Mouse (Mus musculus) liver, embryonic 14.5 days (tissue): Measurements from ENCODE around the gene Nme7. TPM values are rescaled to one million over a fixed set of nuclear protein-coding genes. Genes with fewer than 3 reads are reported as not detected.

Experiments used
- ATAC-seq: fragments of 200-750 bp; cut with Nextera tagmentation; 2 replicates; pipeline ENCODE4 v1.8.0; 2017; ENCODE audit warnings: moderate number of reproducible peaks, mild to moderate bottlenecking, moderate library complexity; ENCODE audit not compliant: insufficient read depth
- DNase-seq, 3 experiments: peaks; one replicate each; pipeline ENCODE4 v3.0.0-alpha.2; 2012 to 2013; ENCODE audit warnings: low read depth in 3 of 3, low spot score in 3 of 3
- H3K27ac ChIP-seq: fragments of 300-500 bp; sonication (generic); 2 replicates; pipeline ENCODE4 v1.5.1; 2014; ENCODE audit warnings: moderate library complexity, mild to moderate bottlenecking, control low read depth, inconsistent platforms
- H3K27me3 ChIP-seq: fragments of 300-500 bp; sonication (generic); 2 replicates; pipeline ENCODE4 v1.6.1; 2014; ENCODE audit warnings: mild to moderate bottlenecking, low read length, moderate library complexity; ENCODE audit not compliant: control insufficient read depth, insufficient read depth
- H3K36me3 ChIP-seq: fragments of 300-500 bp; sonication (generic); replicated peaks from 2 replicates; pipeline ENCODE4 v1.6.1; 2014; ENCODE audit warnings: low read depth; ENCODE audit not compliant: control insufficient read depth, insufficient read depth
- H3K4me1 ChIP-seq, 2 experiments: fragments of 200-500 bp in 1 of 2; fragments of 300-500 bp in 1 of 2; sonication (generic) in 1 of 2; replicated peaks; 2 replicates each; pipeline ENCODE4 v1.6.1; 2012 to 2014; ENCODE audit warnings: antibody characterized with exemption in 1 of 2, inconsistent platforms in 1 of 2, low read length in 1 of 2; ENCODE audit not compliant: control insufficient read depth in 2 of 2, insufficient read depth in 2 of 2
- H3K4me2 ChIP-seq: fragments of 300-500 bp; sonication (generic); 2 replicates; pipeline ENCODE4 v1.6.1; 2014; ENCODE audit warnings: low read depth, mild to moderate bottlenecking, control low read depth, moderate library complexity
- H3K4me3 ChIP-seq, 2 experiments: fragments of 200-500 bp in 1 of 2; fragments of 300-500 bp in 1 of 2; sonication (generic) in 1 of 2; 2 replicates each; pipeline ENCODE4 v1.5.1; 2012 to 2014; ENCODE audit warnings: low read depth in 2 of 2, low read length in 2 of 2, mild to moderate bottlenecking in 2 of 2, control low read depth in 1 of 2, inconsistent platforms in 1 of 2, moderate library complexity in 1 of 2; ENCODE audit not compliant: insufficient read depth in 1 of 2
- H3K9ac ChIP-seq: fragments of 300-500 bp; sonication (generic); replicated peaks from 2 replicates; pipeline ENCODE4 v1.6.1; 2014; ENCODE audit warnings: mild to moderate bottlenecking, control low read depth, moderate library complexity
- H3K9me3 ChIP-seq: fragments of 300-500 bp; sonication (generic); 2 replicates; pipeline ENCODE4 v1.6.1; 2016; ENCODE audit warnings: low read length, mixed read lengths; ENCODE audit not compliant: control insufficient read depth
- CTCF ChIP-seq: IDR thresholded peaks from 2 replicates; pipeline ENCODE4 v1.5.1; 2016; ENCODE audit warnings: antibody characterized with exemption, low read depth, control low read depth
- EP300 ChIP-seq: IDR thresholded peaks from 2 replicates; pipeline ENCODE4 v1.6.1; 2016; ENCODE audit warnings: antibody characterized with exemption, low read depth
- WGBS: fragments of 180-500 bp; shearing (Covaris S2); extraction: QIAGEN DNeasy Blood & Tissue Kit; methylation state at CpG from one replicate; pipeline ENCODE4 v1.1.7; 2014; ENCODE audit not compliant: insufficient replicate concordance; 5-methylcytosine and 5-hydroxymethylcytosine counted together
- polyA plus RNA-seq, 2 experiments: library from polyadenylated mRNA; depleted of rRNA in 1 of 2; stranded (reverse) in 1 of 2; unstranded in 1 of 2; fragments of >200 nt; fragmentation: Nextera tagmentation in 1 of 2; extraction: Ambion mirVana in 1 of 2; gene quantifications; 2 replicates each; pipeline versions ENCODE4 v1.2.1 to v1.2.3; 2012 to 2014

Nme7 gene
- polyA plus RNA-seq, 2 experiments, result 6.4 to 13.0 TPM

DNA sequence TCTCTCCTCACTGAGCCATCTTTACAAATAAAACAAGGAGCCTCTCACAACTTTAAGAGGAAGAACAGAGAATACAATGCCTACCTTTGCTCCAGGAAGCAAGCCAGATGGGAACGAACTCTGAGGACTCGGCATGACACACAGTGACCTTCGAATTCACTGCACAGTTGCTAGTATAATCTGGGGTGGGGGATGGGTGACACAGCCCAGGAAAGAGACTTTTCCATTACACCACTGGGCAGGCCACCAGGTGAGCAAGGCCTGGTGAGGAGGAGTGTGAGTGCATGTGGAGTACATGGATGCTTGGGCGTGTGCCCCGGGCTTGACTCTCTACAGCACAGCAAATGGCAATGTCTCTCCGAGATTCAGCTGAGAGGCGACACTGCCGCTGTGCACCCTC, 145.7 kb downstream of the Nme7 start:
- no peak for ATAC-seq
- Histone ChIP-seq H3K27ac (no peak overlapping the region), H3K4me3 (no peak overlapping the region), H3K9ac (no peak overlapping the region), H3K4me2 (no peak overlapping the region), H3K4me1 (peaks cover 0 to 3% of the 10 kb centered on the region in 2 experiments; a peak in 2 of 4 replicates), H3K27me3 (no peaks in the 10 kb centered on the region), H3K9me3 (no peaks in the 10 kb centered on the region), H3K36me3 (no peaks in the 10 kb centered on the region)
- TF ChIP-seq CTCF (no peak), EP300 (no peak)
- WGBS, result 68% methylated on average over 8 of the region's 8 CpGs
- DNase-seq, result no peak

DNA sequence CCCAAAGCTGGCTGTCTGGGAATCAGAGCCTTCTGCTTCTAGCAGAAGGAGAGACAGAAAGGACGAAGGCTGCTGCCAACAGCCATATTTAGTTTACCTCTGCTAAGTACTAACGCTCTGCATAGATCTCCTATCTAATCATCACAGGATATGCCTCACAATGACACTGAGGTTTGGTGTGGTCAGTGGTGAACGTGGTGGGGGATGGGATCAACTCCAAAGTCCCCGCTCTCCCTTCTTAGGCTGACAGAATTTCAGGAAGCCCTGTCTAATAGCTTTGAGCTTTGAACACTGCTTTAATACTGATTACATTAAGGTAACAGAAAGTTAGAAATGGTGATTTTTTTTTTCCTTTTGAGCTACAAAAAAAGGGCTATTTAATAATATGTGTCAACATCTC, 146.3 kb downstream of the Nme7 start:
- DNase-seq (no peak), ATAC-seq (no peak)
- TF ChIP-seq CTCF (no peak), EP300 (no peak)
- H3K4me3 ChIP-seq, result no peak overlapping the region
- no peaks in the 10 kb centered on the region for H3K27me3 ChIP-seq
- H3K4me1 ChIP-seq, result peaks cover 0 to 3% of the 10 kb centered on the region in 2 experiments; a peak in 2 of 4 replicates
- no peak overlapping the region for H3K9ac ChIP-seq
- H3K36me3 ChIP-seq, result no peaks in the 10 kb centered on the region
- no peak overlapping the region for H3K4me2 ChIP-seq
- 18% methylated on average over 4 of the region's 4 CpGs for WGBS
- H3K27ac ChIP-seq, result no peak overlapping the region
- H3K9me3 ChIP-seq, result no peaks in the 10 kb centered on the region

DNA sequence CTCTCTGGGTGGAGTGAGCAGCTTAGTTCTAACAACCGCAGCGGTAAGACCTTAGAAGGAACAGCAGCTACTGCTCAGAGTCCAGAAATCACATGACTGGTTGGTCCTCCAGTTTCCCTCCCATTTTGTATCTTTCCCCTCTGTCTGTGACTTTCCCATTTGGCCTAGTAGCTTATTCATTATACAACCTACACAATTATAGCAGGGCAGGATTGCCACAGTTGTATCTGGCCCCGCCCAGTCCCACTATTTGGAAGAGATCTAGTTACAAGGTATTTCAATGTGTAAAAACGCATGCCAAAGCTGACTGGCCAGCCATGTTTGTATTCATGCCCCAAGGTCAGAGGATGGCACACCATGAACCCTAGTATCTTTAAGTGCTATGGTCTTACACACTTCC, 146.7 kb downstream of the Nme7 start:
- H3K27me3 ChIP-seq, result no peaks in the 10 kb centered on the region
- no peaks in the 10 kb centered on the region for H3K36me3 ChIP-seq
- no peak overlapping the region for H3K4me2 ChIP-seq
- H3K4me3 ChIP-seq, result no peak overlapping the region
- TF ChIP-seq CTCF (no peak), EP300 (no peak)
- H3K4me1 ChIP-seq, result peaks cover 0 to 3% of the 10 kb centered on the region in 2 experiments; a peak in 2 of 4 replicates
- 67% methylated on average over 4 of the region's 4 CpGs for WGBS
- no peaks in the 10 kb centered on the region for H3K9me3 ChIP-seq
- DNase-seq (no peak), ATAC-seq (no peak)
- no peak overlapping the region for H3K27ac ChIP-seq
- H3K9ac ChIP-seq, result no peak overlapping the region

DNA sequence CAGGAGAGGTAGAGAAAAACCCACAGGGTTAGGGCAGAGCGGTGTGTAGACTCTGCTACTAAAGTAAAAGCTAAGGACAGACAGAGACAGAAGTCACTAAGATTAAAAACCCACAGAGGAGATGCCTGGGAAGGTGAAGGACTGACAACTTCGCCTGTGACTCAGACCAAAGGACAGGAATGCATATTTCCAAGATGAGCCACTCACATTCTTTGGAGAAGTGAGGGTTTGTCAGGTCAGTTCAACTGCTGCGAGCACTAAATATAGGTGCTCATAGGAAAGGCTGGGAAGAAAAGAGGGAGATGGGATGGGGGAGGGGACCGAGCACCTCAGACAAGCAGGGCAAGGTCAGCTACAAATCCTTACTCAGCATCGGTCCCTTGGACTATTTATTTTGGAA, 147.4 kb downstream of the Nme7 start:
- TF ChIP-seq EP300 (no peak), CTCF (no peak)
- H3K27me3 ChIP-seq, result peaks cover 3% of the 10 kb centered on the region
- ATAC-seq, result no peak

DNA sequence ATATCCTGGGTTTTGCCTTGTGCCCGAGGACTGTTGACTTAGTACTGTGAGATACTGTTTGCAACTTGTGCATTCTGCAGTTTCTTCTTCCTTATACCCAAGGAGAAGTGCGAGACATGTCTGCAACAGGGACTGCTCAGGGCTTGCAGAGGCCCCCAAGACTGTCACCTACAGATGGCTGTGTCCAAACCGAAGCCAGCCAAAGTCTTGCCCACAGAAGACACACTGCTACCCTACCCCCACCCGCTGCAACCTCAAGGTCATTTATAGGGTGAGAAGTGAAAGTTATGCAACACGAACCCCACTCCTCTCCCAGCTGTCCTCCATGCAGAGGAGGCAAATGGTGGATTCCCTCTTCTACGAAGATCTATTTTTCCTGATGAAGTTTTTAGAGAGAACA, 148.7 kb downstream of the Nme7 start:
- no peaks in the 10 kb centered on the region for H3K36me3 ChIP-seq
- ATAC-seq (no peak), DNase-seq (no peak)
- H3K27me3 ChIP-seq, result peaks cover 16% of the 10 kb centered on the region
- peaks cover 0 to 3% of the 10 kb centered on the region in 2 experiments; a peak in 1 of 4 replicates for H3K4me1 ChIP-seq
- 53% methylated on average over 6 of the region's 6 CpGs for WGBS
- H3K4me3 ChIP-seq, result no peak overlapping the region
- TF ChIP-seq CTCF, result no peak
- TF ChIP-seq EP300, result no peak
- no peak overlapping the region for H3K9ac ChIP-seq
- H3K27ac ChIP-seq, result no peak overlapping the region
- H3K4me2 ChIP-seq, result no peak overlapping the region
- no peaks in the 10 kb centered on the region for H3K9me3 ChIP-seq

More for the DNA sequence above, 147.4 kb downstream of the Nme7 start:
- no peak overlapping the region for H3K4me3 ChIP-seq
- no peak for DNase-seq
- 65% methylated on average over 5 of the region's 5 CpGs for WGBS
- H3K9me3 ChIP-seq, result no peaks in the 10 kb centered on the region
- no peaks in the 10 kb centered on the region for H3K36me3 ChIP-seq
- no peak overlapping the region for H3K9ac ChIP-seq
- H3K27ac ChIP-seq, result no peak overlapping the region
- H3K4me1 ChIP-seq, result peaks cover 0 to 3% of the 10 kb centered on the region in 2 experiments; a peak in 1 of 4 replicates
- no peak overlapping the region for H3K4me2 ChIP-seq
